Mouse (Mus musculus): ENCODE results near the gene Lig1. TPM values are rescaled to one million over a fixed set of nuclear protein-coding genes. Genes with fewer than 3 reads are reported as not detected.

Gene Lig1
- total RNA-seq, 4 experiments from 2014 or later = 0.53 to 1.2 (median 0.75) TPM

- DNase-seq (ENCODE audit: low spot score in 2 of 2) = no peak
Measured at GRCm38 (mm10) chr7:13310493-13311199, 33.6 kb downstream of the Lig1 start.

- no peak for DNase-seq (ENCODE audit: low spot score in 2 of 2)
Measured at GRCm38 (mm10) chr7:13311401-13311800, 34.3 kb downstream of the Lig1 start.

- no peak for DNase-seq (ENCODE audit: low spot score in 2 of 2)
Measured at GRCm38 (mm10) chr7:13314095-13314597, 37.1 kb downstream of the Lig1 start.

- no peak for DNase-seq (ENCODE audit: low spot score in 2 of 2)
Measured at GRCm38 (mm10) chr7:13321424-13321823, 44.3 kb downstream of the Lig1 start.

- DNase-seq (ENCODE audit: low spot score in 2 of 2) = no peak
Measured at GRCm38 (mm10) chr7:13324316-13324715, 47.2 kb downstream of the Lig1 start, which contains the start of gene Pla2g4c. Pla2g4c (plus strand) TSS chr7:13324655.

GRCm38 (mm10) chr7:13330575-13330974, 53.5 kb downstream of the Lig1 start:
- DNase-seq (ENCODE audit: low spot score in 2 of 2) = no peak

- no peak for DNase-seq (ENCODE audit: low spot score in 2 of 2)
Measured at GRCm38 (mm10) chr7:13355943-13356342, 78.9 kb downstream of the Lig1 start.

Other genes with a start within 250 kb of the Lig1 start
- 100 to 1,000 TPM in 1 of 4 experiments, 10 to 100 TPM in 3; 85.5 to 101 (median 92.9) TPM for gene Chmp2a, start 242.5 kb upstream of the Lig1 start, total RNA-seq (2022)
- gene Ube2m, start 239.0 kb upstream of the Lig1 start, total RNA-seq (2022) = 100 to 1,000 TPM; 139 to 166 (median 147) TPM
- gene Mzf1, start 222.5 kb upstream of the Lig1 start, total RNA-seq (2022) = 1 to 10 TPM in 1 of 4 experiments, under 1 TPM in 3; 0.46 to 1.2 (median 0.73) TPM
- not detected for gene Vmn1r85, start 182.1 kb upstream of the Lig1 start, total RNA-seq (2022)
- gene Vmn1r86, start 157.4 kb upstream of the Lig1 start, total RNA-seq (2022) = not detected
- not detected for gene Vmn1r87, start 137.1 kb upstream of the Lig1 start, total RNA-seq (2022)
- gene Vmn1r88, start 117.7 kb upstream of the Lig1 start, total RNA-seq (2022) = under 1 TPM; 0.05 to 0.10 (median 0.07) TPM
- not detected for gene Vmn1r89, start 64.3 kb upstream of the Lig1 start, total RNA-seq (2022)
- 10 to 100 TPM; 13.0 to 15.2 (median 14.0) TPM for gene Zswim9, start 1.4 kb downstream of the Lig1 start, total RNA-seq (2022)
- gene Pla2g4c, start 47.4 kb downstream of the Lig1 start, total RNA-seq (2022) = under 1 TPM in 1 of 4 experiments, not detected in 3; 0.11 TPM
- not detected for gene Cabp5, start 120.8 kb downstream of the Lig1 start, total RNA-seq (2022)
- gene Bsph1, start 173.6 kb downstream of the Lig1 start, total RNA-seq (2022) = not detected

All from gastrocnemius, adult 8-10 months (tissue).